Mouse (Mus musculus): Measurements from ENCODE around the gene Cacng3.

DNA sequence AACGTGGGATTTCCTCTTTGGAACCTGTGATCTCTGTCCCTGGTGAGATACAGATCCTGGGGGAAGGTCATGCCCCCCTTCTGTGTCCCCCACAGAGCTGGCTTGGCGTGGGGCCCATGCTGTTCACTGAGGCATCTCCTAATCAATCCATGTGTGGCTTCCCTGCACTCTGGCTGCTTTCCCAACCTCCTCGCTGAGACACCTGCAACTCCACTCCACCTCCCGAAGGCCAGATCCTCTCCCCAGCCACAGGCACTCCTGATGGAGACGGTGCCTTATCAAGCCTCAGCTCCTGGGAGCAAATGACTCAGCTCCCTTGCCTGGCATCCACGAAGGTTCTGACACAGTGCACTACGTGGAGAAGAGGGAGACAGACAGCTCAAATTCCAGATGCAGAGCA lies 58.6 kb downstream of the Cacng3 start:
- TF ChIP-seq CTCF (IDR thresholded peaks at IDR 0.05; ENCODE audit: low read depth) (no peak), EP300 (IDR thresholded peaks at IDR 0.05; ENCODE audit: low read depth) (no peak)

Measured in heart, postnatal 0 days (tissue).